Mouse (Mus musculus): Measurements from ENCODE around the gene Prkcsh. TPM values are rescaled to one million over a fixed set of nuclear protein-coding genes. Genes with fewer than 3 reads are reported as not detected.
A peak's percentile ranks its signal among the peaks of the same experiment; 100 is the strongest.

Gene Prkcsh
- total RNA-seq, 2 experiments from 2014 or later: 90.5 to 96.5 TPM

DNA sequence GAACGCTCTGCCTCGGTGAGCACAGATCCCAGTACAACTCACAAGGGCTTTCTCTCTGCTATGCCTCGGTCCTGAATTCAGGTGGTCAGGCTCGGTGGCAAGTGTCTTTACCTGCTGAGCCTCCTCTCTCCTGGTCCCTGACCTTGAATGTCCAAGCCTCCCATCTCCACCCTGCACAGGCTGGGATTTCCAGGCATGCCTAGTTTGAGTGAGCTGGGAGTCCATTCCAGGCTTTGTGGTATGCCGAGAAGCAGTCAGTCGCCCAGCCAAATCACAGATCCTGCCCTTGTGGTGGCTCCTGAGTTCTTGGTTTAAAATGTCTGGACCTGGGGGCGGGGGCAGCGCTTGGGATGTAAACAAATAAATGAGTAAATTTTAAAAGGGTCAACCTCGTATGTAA, 44.7 kb downstream of the Prkcsh start:
- no peak for DNase-seq (ENCODE audit: low spot score in 2 of 2)

DNA sequence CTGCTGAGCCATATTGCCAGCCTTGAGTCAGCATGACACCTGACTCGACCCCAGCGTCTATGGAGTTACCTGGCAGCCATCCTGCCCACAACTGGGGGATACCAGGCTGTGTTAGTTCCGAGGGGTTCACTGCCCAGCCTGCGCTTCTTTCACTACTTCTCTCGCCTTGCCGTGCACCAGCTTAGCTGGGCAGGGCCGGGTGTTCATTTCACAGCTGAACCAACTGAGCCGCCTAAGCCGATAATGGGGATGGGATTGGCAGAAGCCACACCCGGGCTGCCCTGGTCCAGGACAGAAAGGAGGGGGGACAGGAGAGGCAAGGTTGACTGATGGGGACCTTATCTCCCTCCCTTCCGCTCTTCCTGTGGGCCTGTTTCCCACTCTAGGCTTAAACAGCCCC, 46.7 kb downstream of the Prkcsh start:
- no peak for DNase-seq (ENCODE audit: low spot score in 2 of 2)

DNA sequence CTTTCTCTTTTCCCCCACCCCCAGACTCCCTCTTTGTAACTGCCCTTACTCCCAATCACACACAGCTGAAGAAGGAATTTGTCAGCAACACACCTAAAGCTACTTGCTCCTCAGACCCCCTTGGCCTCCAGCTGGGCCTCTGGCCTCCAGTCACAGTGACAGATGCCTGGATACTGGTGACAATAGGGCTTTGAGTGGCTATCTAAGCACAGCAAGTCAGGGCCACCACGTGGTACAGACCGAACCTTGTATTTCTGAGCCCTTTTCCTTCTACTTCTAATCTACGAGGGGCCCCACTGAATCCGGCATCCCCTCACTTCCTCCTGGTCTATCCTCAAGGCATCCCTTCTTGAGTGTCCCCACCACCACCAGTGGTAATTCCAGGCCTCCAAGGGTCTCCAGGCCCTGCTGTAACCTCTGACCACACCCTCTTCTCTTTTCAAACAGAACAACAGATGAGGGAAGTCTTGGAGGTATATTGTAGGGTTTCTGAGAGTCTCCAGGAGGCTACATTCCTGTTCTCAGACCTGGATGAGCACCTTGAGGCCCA, 47.2 kb downstream of the Prkcsh start:
- DNase-seq (ENCODE audit: low spot score in 2 of 2): no peak

DNA sequence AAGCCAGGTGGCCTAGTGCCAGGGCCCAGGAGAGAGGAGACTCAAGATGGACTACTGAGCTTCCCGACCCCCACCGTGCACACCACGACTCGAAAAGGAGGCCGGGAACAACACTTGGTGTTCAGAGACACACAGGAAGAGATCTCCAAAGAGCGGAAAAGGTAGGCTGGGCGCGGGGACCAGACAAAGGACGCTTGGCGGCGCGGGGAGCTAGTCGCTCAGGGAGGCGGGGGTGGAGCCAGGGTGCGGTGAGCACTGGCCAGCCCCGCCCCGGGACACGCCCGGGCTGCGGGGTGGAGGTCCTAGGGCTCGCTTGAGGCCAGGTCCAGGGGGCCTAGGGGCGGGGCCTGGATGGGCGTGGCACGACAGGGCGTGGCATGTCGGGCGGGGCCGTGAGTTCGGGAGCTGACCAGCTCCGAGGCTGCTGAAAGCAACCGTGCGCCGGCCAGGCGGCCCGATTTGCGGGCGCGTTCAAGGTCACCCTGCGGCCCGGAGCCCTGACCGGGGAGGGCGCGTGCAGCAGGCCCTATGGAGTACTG, 47.8 kb downstream of the Prkcsh start:
- DNase-seq (ENCODE audit: low spot score in 2 of 2): peak; percentile 60 to 71

DNA sequence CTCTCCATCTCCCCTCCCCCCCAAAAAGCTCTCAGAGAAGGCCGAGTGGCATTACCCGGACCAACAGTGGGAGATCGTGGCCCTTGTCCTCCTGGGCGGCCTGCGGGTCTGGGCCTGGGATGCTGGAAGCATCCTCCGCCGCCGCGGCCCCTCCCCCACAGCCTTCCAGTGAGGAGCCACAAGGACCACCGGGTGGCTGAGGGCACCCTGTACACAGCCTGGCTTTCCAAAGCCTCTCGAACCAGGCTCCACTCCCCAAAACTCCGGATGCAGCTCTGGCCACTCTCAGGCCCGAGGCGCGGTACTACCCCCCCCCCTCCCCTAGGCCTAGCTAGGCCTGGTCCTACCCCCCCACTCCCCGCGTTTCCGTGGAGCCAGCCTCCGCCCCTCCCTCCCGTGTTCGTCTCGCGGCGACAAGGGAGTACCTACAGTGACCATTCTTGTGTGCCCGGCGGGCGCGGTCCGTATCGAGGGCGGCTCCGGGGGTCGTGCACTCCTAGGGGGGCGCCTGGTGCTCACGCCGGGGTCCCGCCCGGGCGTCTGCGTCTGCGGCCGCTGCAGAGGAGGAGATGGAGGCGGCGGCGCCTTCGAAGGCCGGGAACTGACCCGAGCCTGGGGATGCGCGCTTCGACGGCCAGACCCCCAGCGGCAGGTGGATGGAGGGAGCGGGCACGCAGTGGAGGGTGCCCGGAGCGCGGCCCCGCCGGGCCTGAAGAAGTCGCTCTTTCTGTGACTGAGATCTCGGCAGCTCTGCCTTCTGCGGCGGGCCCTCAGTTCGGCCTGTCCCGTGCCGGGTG, 48.8 kb downstream of the Prkcsh start:
- DNase-seq (ENCODE audit: low spot score in 2 of 2): peak; percentile 61 to 71

DNA sequence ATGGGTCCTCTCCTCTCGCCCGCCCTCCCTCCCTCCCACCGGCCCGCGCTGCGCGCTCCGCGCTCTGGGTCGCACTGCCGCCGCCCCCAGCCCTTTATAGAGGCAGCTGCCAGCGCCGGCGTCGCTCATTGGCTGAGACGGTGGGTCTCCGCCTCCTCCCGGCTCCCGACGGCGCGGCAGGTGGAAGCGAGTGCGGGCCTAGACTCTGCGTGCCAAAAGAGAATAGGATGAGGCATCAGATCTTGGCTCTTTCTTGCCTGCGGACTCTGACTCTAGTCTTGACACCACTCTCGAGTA, 49.3 kb downstream of the Prkcsh start, which contains the start of gene Elavl3:
Elavl3 (minus strand) TSS at position 66 of the 297 bp plus-strand sequence.
- peak; percentile 82 to 88 for DNase-seq (ENCODE audit: low spot score in 2 of 2)

DNA sequence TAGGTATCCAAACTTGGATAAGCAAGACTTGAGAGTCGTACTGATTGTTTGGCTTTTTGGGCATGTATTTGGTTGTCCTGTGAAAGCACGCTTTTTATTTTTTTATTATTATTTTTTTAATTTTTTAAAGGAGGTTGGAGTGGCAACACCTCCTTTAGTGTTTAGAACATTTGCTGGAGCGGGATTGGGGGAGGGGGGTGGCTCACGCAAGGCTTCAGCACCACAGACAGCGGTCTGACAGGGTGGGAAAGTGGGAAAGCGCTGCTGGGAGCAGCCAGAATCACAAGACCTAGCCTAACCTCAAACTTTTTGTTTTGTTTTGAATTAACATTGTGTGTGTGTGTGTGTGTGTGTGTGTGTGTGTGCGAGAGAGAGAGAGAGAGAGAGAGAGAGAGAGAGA, 51.1 kb downstream of the Prkcsh start:
- no peak for DNase-seq (ENCODE audit: low spot score in 2 of 2)

DNA sequence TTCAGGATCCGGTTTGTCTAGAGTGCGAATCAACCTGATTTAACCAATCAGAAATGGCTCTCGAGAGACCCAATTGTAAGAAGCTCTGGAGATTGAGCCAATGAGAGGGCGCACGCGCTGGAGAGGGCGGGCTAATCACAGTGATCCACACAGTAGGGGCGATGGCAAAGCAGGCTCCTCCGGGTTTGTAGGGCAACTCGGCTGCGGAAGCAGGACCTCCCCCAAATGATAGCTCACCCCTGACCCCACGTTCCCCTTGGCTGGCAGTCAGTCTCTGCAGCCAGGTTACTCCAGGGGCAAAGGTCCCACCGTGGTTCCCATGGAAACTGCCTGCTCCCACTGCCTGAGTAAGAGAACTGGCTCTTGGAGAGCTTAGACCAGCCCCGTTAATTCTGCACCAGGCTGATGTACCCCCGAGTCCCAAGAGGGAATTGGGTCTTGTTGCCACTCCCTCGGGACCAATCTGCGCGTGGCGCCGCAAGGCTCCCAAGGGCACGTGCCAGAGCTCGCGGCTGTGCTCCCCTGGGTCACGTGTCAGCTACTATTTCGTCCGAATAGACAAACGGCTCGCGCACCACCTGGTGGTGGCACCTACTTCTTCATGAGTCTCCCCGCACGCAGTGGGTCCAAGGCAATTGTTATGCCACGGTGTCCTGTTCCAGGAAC, 51.9 kb downstream of the Prkcsh start:
- peak; percentile 75 to 79 for DNase-seq (ENCODE audit: low spot score in 2 of 2)

DNA sequence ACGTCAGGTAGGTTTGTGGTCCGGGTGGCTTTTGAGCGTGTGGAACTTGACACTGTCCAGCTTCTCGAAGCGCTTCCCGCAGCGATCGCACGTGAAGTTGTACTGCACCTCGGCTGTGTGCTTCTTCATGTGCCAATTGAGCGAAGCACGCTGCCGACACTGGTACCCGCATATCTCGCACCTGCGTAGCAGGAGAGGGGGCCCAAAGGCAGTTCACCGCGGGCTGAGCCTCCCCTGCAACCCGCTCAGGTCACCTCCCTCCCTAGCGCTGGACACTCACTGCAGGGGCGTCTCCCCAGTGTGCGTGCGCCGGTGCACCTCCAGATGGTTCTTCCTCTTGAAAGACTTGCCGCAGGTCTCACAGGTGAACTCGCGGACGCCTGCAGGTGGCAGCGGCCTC, 53.1 kb downstream of the Prkcsh start:
- no peak for DNase-seq (ENCODE audit: low spot score in 2 of 2)

DNA sequence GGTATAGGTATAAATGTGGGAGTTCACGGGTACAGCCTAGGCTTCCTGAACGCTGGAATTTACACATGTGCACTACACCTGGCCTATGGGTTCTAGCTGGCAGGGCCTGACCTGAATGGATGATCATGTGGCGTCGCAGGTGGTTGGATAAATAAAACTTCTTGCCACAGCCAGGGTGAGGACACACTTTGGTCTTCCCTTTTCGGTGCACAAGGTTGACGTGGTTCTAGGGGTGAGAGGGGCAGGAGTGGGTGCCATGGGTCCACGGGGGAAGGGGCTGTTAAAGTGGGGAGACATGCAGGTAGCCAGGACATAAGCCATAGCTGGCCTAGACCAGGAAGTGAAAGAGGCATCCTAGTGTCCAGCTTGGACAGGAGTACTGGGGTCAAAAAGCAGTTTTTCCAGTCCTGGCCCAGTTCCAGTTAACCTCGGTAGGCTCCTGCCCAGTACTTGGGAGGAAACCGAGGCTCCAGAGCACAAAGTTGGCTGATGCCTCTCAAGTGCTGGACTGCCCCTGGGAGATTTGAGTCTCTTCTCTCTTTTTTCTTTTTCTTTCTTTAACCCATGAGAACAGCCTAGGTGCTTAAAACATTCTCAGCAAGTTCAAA, 53.8 kb downstream of the Prkcsh start:
- DNase-seq (ENCODE audit: low spot score in 2 of 2): no peak

DNA sequence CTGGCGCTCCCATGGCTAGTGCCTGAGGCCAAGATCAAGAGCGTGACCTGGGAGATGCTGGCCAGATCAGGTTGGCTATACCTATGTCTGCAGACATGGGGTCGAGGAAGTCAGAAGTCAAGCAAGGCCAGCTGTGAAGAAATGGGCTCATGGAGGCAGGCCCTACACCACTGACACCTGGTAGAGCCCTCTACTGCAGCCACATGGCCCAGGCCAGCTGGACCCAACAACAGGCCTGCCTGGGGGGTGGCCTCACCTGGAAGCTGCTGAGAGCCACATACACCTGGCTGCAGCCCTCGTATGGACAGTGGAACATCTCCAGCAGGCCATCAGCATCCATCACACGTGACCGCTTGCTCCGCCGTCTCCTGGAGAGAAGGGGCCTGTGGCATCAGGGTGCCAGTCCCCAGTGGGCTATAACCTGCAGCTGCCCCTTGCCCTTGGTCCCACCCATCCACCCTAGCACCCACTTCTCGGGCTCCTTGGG, 54.5 kb downstream of the Prkcsh start:
- DNase-seq (ENCODE audit: low spot score in 2 of 2): no peak

DNA sequence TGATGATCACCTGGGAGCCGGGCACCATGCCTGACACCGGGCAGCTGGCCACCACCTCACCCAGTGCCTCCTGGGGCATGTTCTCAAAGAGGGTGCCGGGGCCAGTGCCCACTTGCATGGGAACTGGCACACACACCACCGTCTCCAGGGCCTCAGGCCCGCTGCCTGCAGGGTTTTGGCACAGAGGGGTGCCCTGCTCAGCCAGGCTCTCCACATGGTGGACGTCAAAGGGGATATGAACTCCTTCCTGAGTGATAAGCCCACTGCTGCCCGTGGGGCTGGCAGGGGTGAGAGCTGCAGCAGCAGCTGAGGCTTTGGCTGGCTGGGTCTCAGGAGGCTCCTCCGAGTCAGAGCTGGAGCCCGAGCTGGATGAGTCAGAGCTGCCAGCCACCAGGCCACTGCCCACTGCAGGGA, 55.4 kb downstream of the Prkcsh start:
- peak in 1 of 2 experiments; percentile 60 for DNase-seq (ENCODE audit: low spot score in 2 of 2)

DNA sequence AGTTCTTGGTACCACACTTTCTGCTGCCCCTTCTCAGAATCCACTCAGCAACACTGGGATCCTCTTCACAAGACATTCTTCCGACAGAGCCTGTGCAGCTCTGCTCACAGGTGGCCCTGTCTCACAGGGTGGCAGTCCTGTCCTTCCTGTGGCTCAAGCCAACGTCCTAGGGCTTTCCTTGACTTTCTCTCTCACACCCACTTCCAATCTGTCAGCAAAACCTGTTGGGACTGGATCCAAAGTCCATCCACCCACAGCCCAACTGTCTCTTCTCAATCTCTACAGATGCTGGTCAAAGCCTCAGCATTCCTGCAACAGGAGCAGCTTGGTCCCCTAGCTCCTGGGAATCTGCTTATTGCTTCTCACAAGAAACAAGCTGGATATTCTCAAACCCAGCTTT, 58.7 kb downstream of the Prkcsh start:
- no peak for DNase-seq (ENCODE audit: low spot score in 2 of 2)

Other genes starting within 250 kb of the Prkcsh start
- 1 to 10 TPM; 4.6 to 6.4 TPM for gene Spc24, start 242.5 kb upstream of the Prkcsh start, total RNA-seq (2021)
- 1 to 10 TPM; 7.5 to 7.8 TPM for gene Kank2, start 204.1 kb upstream of the Prkcsh start, total RNA-seq (2021)
- not detected for gene Angptl8, start 167.3 kb upstream of the Prkcsh start, total RNA-seq (2021)
- 10 to 100 TPM; 32.6 to 34.5 TPM for gene Dock6, start 150.2 kb upstream of the Prkcsh start, total RNA-seq (2021)
- gene Rab3d, start 84.6 kb upstream of the Prkcsh start, total RNA-seq (2021): 10 to 100 TPM; 30.4 to 36.7 TPM
- 10 to 100 TPM; 15.5 to 16.1 TPM for gene Ccdc159, start 75.3 kb upstream of the Prkcsh start, total RNA-seq (2021)
- gene Tmem205, start 75.2 kb upstream of the Prkcsh start, total RNA-seq (2021): 10 to 100 TPM; 30.4 to 35.3 TPM
- gene Plppr2, start 65.8 kb upstream of the Prkcsh start, total RNA-seq (2021): 100 to 1,000 TPM; 312 to 317 TPM
- gene Swsap1, start 47.1 kb upstream of the Prkcsh start, total RNA-seq (2021): 10 to 100 TPM; 13.5 to 14.5 TPM
- 1 to 10 TPM; 2.0 to 3.2 TPM for gene Epor, start 39.3 kb upstream of the Prkcsh start, total RNA-seq (2021)
- 1 to 10 TPM; 1.4 to 2.2 TPM for gene Rgl3, start 13.4 kb upstream of the Prkcsh start, total RNA-seq (2021)
- gene Ccdc151, start 172 bp upstream of the Prkcsh start, total RNA-seq (2021): 1 to 10 TPM; 5.3 to 5.7 TPM
- gene Elavl3, start 49.2 kb downstream of the Prkcsh start, total RNA-seq (2021): 100 to 1,000 TPM; 197 to 205 TPM
- gene Gm49318, start 68.5 kb downstream of the Prkcsh start, total RNA-seq (2021): 1 to 10 TPM in 1 of 2 experiments, not detected in 1; 6.2 TPM
- gene Zfp653, start 68.6 kb downstream of the Prkcsh start, total RNA-seq (2021): 10 to 100 TPM; 19.4 to 21.1 TPM
- 10 to 100 TPM; 45.8 to 46.8 TPM for gene Ecsit, start 82.6 kb downstream of the Prkcsh start, total RNA-seq (2021)
- gene Cnn1, start 96.4 kb downstream of the Prkcsh start, total RNA-seq (2021): under 1 TPM; 0.42 to 0.43 TPM
- 10 to 100 TPM; 60.4 to 60.7 TPM for gene Elof1, start 114.4 kb downstream of the Prkcsh start, total RNA-seq (2021)
- under 1 TPM; 0.53 to 0.67 TPM for gene Acp5, start 132.9 kb downstream of the Prkcsh start, total RNA-seq (2021)
- gene Pigyl, start 154.0 kb downstream of the Prkcsh start, total RNA-seq (2021): 10 to 100 TPM; 38.8 to 48.5 TPM
- gene Zfp872, start 185.3 kb downstream of the Prkcsh start, total RNA-seq (2021): under 1 TPM; 0.25 to 0.62 TPM
- gene Zfp809, start 222.9 kb downstream of the Prkcsh start, total RNA-seq (2021): 10 to 100 TPM; 16.9 to 18.5 TPM

Measured in layer of hippocampus, postnatal 10 days (tissue).